Mouse (Mus musculus) CD8-positive naive resting alpha-beta T cell, adult 2 months (primary cell): ENCODE data around the gene St5.

Experiments
- DNase-seq, 2 experiments: peaks; one replicate each; pipeline ENCODE4 v3.0.0; 2022; ENCODE audit warnings: low read depth in 2 of 2, low spot score in 2 of 2

Gene St5

DNA sequence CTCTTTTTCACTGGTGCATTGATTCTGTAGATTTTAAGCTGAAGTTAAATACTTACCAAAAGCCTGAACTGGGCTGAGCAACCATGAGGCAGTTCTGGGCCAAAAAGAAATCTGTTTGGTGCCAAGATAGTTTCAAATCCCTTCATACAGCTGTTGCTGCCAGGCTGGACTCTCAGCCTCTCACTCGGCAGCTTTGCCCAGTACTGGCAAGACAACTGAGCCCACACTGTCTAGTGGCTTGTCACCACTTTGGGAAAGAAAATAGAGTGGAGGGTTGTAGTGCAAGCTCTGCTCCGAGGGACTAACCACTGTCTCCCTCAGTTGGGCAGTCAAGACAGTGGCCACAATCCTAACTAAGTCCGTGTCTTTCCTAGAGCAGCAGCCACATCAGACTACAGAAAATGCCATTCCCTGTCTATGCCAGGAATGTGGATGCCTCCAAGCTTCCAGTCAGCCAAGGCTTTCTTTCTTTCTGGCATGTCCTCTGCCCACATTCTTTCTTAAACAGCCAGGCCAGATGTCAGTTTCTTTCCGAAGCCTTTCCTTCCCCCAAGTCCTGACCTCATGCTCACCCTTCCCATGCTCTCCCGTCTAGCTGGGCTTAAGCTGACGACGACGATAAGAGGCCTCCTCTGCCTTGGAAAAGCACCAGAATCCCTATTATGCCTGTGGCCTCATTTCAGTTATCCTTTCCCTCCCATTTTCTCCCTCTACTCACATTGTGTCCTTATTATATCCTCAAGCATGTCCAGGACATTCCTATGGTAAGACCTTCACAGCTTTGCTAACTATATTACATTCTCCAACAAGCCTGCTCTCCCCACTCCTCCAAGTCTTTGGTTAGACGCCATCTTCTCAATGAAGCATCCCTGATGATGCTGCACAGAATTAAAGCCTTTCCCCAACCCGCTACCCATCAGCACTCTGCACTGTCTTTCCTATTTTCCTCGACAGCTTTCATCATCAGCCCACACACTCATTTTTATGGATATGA lies 126.8 kb downstream of the St5 start:
- DNase-seq = no peak

DNA sequence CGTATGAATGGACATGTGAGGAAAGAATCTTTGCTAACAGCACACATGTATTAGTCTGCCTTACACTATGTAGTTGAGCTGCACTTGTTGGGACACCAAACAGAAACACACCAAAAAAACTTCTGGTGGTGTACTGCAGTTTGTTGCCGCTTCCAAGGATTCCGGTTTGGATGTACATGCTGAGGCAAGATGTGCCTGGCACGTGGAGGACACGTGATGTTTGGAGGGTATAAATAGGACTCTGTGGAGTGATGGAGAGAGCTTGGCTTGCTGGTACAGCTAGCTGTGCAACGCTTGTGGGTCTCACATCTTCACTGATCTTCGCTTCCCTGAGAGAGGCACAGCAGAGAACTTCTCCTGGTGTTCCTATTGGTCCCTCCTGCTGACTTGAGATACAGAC lies 129.2 kb downstream of the St5 start:
- no peak for DNase-seq

GRCm38 (mm10) chr7:109568391-109568892 lies 135.0 kb downstream of the St5 start:
- DNase-seq = no peak

DNA sequence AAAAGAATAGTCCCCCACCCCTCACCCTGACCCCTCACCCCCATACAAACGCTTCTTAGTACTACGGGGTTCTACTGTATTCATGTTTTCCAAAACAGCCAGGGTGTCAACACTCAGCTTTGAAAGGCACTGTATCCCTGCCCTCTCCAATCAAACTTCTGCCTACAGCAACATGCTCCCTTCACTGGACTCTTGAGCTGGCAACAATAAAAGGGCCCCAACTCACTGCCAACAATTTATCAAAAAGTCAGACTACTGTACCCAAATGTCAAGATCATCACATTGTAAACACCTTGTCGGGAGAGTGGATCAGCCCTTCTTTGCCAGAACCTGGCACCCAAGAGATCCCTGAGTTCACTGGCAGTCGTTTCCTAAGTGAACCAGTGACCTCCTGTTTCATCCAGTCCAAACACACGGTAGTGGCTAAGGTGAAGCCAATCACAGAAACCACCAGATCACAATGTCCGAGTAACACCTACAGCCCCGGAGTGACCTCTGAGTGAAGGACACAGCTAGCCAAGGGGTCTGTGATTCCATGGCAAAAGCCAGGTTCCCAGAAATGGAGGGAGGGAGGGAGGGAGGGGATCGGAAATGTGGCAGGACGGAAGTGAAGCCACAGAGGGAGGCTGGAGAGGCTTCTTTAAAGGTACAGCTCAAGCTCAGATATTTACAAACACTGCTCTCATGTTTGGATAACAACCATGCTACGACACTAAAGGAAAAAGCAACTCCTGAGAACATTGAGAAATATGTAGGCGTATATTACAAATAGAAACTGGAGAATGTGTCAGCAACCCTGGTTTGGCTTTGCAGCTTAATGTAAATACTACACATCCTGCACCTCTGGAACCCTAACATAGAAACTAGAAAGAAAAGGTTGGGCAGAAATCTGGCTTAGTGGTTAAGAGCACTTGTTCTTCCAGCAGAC lies 136.3 kb downstream of the St5 start:
- no peak for DNase-seq

- DNase-seq = no peak
Observed at GRCm38 (mm10) chr7:109566327-109566726, 137.1 kb downstream of the St5 start.

GRCm38 (mm10) chr7:109563775-109564362 lies 139.5 kb downstream of the St5 start:
- DNase-seq = no peak

GRCm38 (mm10) chr7:109562676-109563075 lies 140.7 kb downstream of the St5 start:
- no peak for DNase-seq

DNA sequence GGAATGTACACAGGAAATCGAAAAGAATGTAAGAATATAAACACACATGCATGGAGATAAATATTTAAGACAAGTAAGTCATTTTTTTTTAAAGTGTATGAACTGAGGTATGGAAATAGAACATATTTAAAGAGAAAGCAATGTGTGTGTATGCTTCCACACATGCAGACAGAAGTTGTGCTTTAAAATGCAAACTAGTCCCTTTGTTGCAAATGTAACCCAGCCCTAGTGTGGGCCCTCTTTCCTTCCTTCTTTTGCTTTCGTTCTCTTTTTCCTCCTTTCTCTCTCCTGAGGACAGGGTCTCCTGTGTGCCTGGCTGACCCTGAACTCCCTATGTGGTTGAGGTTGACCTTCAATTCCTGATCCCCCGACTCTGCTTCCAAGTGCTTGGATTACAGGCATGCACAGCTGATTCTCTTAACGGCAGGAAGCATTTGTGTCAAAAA lies 141.2 kb downstream of the St5 start:
- no peak for DNase-seq

DNA sequence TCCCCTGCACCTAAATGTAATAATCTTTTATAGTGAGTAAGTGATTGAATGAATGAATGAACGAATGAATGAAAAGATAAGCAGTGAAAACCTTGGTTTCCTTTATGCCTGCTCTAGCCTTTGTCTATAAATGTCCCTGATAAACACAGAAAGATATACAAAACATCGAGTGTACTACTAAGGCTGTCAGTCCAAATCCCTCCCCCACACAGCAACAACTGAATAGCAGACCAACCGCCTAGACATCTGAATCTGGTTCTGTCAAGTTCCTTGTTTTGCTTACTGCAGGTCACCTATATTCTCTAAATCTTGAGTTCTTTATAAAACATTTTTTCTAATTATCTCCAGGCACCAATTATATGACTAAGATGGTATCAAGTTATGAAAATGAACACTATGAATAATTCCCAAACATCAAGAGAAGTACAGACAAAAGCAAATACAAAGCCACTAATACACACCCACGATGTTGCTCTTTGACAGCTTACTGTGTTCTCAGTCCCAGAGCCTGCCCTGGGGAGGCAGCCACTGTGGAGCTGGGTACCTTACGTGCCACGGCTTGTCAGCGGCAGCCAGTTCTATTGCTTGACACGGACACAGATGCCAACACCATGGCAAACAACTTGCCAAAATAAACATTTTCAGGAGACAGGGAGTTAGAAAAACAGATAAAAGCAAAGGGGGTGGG lies 141.8 kb downstream of the St5 start:
- no peak for DNase-seq

DNA sequence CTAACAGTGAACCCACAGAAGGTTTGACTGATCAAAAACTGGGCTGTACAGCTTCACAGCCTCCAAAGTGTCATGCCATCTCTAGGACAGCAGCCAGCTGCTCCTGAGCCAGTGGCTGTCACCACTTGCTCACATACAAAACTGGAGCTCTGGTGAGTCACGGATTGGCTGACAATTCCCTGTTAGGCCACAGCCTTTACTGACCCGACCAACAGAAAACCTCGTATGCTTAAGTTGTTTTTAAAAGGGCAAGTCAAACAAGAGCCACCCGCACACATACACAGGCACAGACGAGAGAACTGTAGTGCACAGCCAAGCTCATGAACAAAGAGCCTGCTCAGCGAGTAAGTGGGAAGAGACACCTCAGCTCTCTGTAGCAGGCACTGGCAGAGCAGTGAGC lies 143.9 kb downstream of the St5 start:
- DNase-seq = no peak

- no peak for DNase-seq
Observed at GRCm38 (mm10) chr7:109546726-109547125, 156.7 kb downstream of the St5 start.

GRCm38 (mm10) chr7:109546186-109546585 lies 157.2 kb downstream of the St5 start:
- no peak for DNase-seq

GRCm38 (mm10) chr7:109545255-109545993 lies 158.0 kb downstream of the St5 start:
- no peak for DNase-seq

- DNase-seq = no peak
Observed at GRCm38 (mm10) chr7:109544792-109545191, 158.6 kb downstream of the St5 start.

DNA sequence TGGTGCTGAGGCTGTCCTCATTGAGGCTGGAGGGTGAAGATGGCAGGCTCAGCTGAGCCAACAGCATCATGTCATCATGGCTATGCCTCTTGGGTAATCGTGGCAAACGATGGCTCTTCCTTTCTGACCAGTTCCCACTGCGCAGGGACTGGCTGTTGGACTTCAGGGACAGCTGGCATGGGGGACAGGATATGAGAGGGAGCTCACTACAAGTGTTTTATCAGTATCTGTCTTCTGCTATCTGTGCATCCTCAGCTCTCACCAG lies 161.1 kb downstream of the St5 start:
- DNase-seq = no peak

GRCm38 (mm10) chr7:109541609-109542363 lies 161.6 kb downstream of the St5 start:
- DNase-seq = no peak

GRCm38 (mm10) chr7:109540902-109541301 lies 162.5 kb downstream of the St5 start:
- no peak for DNase-seq

- DNase-seq = no peak
Observed at GRCm38 (mm10) chr7:109536451-109536946, 166.9 kb downstream of the St5 start.

DNA sequence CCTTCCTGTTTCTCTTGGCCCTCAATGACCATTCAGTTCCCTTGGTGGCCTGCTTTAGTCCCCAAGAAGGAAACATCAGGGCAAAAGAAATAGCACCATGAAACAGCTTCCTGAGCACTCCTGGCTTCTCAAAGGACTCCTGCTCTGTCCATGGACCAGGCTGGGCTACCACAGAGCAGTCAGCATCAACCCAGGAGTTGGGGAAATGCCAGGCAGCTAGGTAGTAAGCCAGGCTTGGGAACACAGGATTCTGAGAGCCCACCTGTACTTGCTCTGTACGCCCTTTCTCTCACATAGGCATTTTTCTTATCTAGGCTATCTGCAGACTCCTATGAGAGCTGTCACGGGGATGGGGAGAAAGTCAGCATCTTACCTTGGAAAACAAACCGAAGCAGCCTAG lies 168.5 kb downstream of the St5 start:
- no peak for DNase-seq
